Mouse (Mus musculus): ENCODE measurements around the gene Heatr1. TPM values are rescaled to one million over a fixed set of nuclear protein-coding genes. Genes with fewer than 3 reads are reported as not detected.

Heatr1 gene
- total RNA-seq (2012; rRNA removed) (131 and 156 TPM in 2 replicates), polyA plus RNA-seq (2012; ENCODE audit: insufficient read depth in 1 of 2, insufficient read length in 2 of 2, low read depth in 1 of 2, low replicate concordance in 2 of 2, missing spikeins in 1 of 2) (100 to 1,000 TPM; 130 to 468 TPM)

DNA sequence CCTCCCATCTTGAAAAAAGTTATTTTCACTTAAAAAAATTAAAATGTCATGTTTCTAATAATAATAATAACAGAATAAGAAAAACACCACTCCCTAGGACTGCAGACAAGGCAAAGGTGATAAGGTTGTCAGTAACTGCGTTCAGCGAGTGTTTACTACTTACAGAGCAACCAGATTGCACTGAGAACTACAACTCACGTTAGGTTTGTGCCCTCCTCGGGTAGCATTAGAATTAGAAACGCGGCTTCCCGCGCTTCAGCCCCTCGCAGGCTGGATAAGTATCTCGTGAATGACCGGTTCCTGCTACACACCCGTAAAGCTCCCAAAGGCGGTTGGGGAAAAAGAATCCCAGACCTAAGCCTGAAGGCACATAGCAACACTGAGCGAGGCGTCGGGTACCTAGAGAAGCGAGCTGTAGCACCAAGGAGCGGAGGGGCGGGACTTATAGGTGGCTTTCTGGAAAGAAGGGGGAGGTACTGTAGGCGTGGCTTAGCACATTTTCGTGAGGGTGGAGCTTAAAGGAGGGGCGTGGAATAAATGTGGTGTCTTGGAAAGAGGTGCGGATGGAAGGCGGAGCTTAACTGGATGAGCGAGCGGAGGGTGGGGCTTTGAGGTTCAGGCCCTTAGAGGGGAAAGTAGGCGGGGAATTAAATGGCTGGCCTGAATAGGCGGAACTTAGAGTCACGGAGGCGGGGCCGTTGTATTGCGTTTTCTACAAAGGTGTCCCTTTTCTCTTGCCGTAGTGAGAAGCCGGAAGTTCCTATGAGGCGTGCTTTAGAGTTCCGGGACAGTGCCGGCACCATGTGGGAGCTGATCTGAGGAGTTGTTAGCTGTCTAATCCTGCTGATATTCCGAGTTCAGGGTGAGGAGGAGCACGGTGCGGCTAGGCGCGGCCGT lies at the start of gene Heatr1:
Gene Heatr1 (plus strand): TSS at position 419 of the 897 bp plus-strand sequence.
- no peaks in the 10 kb centered on the region for H3K27me3 ChIP-seq (ENCODE audit: control insufficient read depth in 1 of 2, insufficient read depth in 2 of 2, low read length in 2 of 2)
- H3K4me3 ChIP-seq (ENCODE audit: control insufficient read depth in 1 of 2, insufficient read depth in 1 of 2, low read depth in 2 of 2, low read length in 2 of 2) = peak within 1 kb of the TSS; percentile 76 to 92
- TF ChIP-seq ELF1 (IDR thresholded peaks at IDR 0.05; ENCODE audit: low read depth, low read length) (peak; percentile 93), NELFE (IDR thresholded peaks at IDR 0.05; ENCODE audit: low read depth, low read length) (peak; percentile 77), MYB (IDR thresholded peaks at IDR 0.05; ENCODE audit: low read depth, low read length) (no peak), TBP (IDR thresholded peaks at IDR 0.05; ENCODE audit: low read depth, low read length) (peak; percentile 68), SIN3A (IDR thresholded peaks at IDR 0.05; ENCODE audit: low read length) (peak; percentile 99), MAX (IDR thresholded peaks at IDR 0.05; ENCODE audit: low read length) (peak; percentile 93), POLR2AphosphoS2 (IDR thresholded peaks at IDR 0.05; ENCODE audit: low read length) (peak; percentile 64; the same call in 1 of the 2 replicates), RCOR1 (IDR thresholded peaks at IDR 0.05; ENCODE audit: low read depth, low read length) (0 out of 2 replicates have a peak, but pooled peaks have one; percentile 11), E2F4 (IDR thresholded peaks at IDR 0.05; ENCODE audit: borderline replicate concordance, low read depth, low read length) (0 out of 2 replicates have a peak, but pooled peaks have one; percentile 37), GATA1 (IDR thresholded peaks at IDR 0.05; ENCODE audit: low read depth, low read length) (peak; percentile 4; the same call in 1 of the 2 replicates), POLR2A (IDR thresholded peaks at IDR 0.05; ENCODE audit: control insufficient read depth in 1 of 2, insufficient read depth in 1 of 2, low read depth in 1 of 2, low read length in 2 of 2, poor library complexity in 1 of 2) (peak in 1 of 2 experiments; percentile 90; a peak in 3 of 4 replicates), MXI1 (IDR thresholded peaks at IDR 0.05; ENCODE audit: low read depth, low read length) (peak; percentile 100), KAT2A (conservative IDR thresholded peaks at IDR 0.05; ENCODE audit: low read depth, low read length) (peak; percentile 72; the same call in 1 of the 2 replicates), SMC3 (IDR thresholded peaks at IDR 0.05; ENCODE audit: low read depth, low read length) (no peak), TCF12 (IDR thresholded peaks at IDR 0.05; ENCODE audit: low read depth, low read length) (0 out of 2 replicates have a peak, but pooled peaks have one; percentile 10), MYC (IDR thresholded peaks at IDR 0.05; ENCODE audit: low read depth, low read length) (peak; percentile 99), HCFC1 (IDR thresholded peaks at IDR 0.05; ENCODE audit: low read depth, low read length) (peak; percentile 93), ZKSCAN1 (IDR thresholded peaks at IDR 0.05; ENCODE audit: low read depth, low read length) (no peak), POLR2AphosphoS5 (IDR thresholded peaks at IDR 0.05; ENCODE audit: borderline replicate concordance, low read depth, low read length) (no peak)
- peak; percentile 99 for DNase-seq (ENCODE audit: low read depth, low spot score)
- peaks cover 0 to 4% of the 10 kb centered on the region in 2 experiments; a peak in 1 of 4 replicates for H3K4me1 ChIP-seq (ENCODE audit: control insufficient read depth in 1 of 2, insufficient read depth in 2 of 2, low read length in 2 of 2)
- peak within 1 kb of the TSS; percentile 54 for H3K27ac ChIP-seq (ENCODE audit: control insufficient read depth, low read depth, low read length)
- H3K36me3 ChIP-seq (ENCODE audit: control insufficient read depth in 1 of 2, insufficient read depth in 2 of 2, low read length in 2 of 2) = peaks cover 3 to 12% of the 10 kb centered on the region in 2 experiments
- no peaks in the 10 kb centered on the region for H3K9me3 ChIP-seq (replicated peaks; ENCODE audit: insufficient read depth, low read length)
- H3K9ac ChIP-seq (ENCODE audit: control insufficient read depth, low read depth, low read length, poor library complexity, severe bottlenecking) = peak within 1 kb of the TSS; percentile 86
- peaks cover 18% of the 10 kb centered on the region for H3K79me2 ChIP-seq (ENCODE audit: control insufficient read depth, insufficient read depth, low read length, poor library complexity)
